Mouse (Mus musculus) heart, postnatal 36 days (tissue): ENCODE measurements around the gene Naa35. TPM values are rescaled to one million over a fixed set of nuclear protein-coding genes. Genes with fewer than 3 reads are reported as not detected.
"Not testable (repeated sequence)": the region's sequence is repeated elsewhere in the genome, so short reads cannot be mapped to it uniquely, and the experiment has no call there.

Experiments
- DNase-seq, 2 experiments: peaks; one replicate each; pipeline ENCODE4 v3.0.0; 2021 to 2022
- intact Hi-C: fragments of 180-260 bp; cut with DNase I; formaldehyde crosslinking; loops from one replicate; pipeline ENCODE4 v1.15.1; 2025
- total RNA-seq, 2 experiments: library from RNA; stranded (reverse); gene quantifications; 2 replicates each; pipeline ENCODE4 v1.2.3; 2021

Naa35 gene
- total RNA-seq, 2 experiments from 2014 or later, result 86.6 to 99.5 TPM

DNA sequence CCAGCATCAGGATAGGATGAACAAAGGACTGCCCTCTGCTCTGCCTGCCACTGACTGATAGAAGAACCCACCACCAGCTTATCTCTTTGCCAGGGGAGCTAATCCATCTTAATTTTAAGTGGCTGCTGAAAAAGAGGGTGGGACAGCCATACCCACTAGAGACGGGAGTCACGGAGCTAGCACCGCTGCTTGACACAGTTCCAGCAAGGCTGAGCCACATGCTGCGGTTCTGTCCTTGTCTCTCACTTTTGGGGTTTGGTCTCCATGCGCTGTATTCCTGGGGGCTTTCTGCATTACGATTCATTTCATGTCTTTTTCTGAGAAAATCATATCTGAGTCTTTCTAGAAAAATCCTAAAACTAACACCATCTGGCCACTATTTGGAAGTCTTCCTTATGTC lies 14.0 kb upstream of the Naa35 start:
- no peak for DNase-seq
- intact Hi-C loops, result no loop called here

DNA sequence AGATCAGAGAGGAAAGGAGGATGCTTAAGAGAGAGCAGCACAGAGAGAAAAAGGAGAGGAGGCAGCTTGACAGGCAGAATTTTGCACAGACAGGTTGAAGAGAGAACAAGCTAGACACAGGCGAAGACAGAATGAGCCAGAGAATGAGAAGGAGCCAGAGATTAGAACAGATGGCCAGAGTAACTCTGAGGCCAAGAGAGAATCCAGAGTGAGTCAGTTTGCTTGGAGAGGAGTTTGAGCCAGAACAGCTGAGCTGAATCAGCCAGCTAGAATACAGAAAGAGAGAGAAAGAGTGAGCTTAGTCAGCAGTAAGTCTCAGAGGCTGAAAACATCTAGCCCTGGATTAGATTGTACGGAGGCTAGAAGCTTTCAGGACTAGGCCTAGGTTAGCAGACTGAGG lies 12.5 kb upstream of the Naa35 start:
- DNase-seq, result no peak
- intact Hi-C loops, result no loop called here

DNA sequence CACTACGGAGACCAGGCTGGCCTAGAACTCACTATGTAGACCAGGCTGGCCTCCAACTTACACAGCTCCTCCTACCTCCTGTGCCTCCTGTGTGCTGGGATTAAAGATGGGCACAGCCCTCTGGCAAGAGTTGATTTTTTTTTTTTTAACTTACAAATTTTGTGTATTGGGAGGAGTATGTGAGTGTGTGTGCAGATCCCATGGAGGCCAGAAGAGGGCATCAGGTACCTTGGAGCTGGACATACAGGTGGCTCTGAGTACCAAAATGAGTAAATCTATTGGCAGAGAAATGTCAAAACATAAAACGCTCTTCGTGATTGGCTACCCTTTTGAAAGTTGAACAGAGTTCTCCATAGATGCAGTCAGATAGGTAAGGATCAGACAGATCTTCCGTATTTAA lies 4.1 kb upstream of the Naa35 start:
- intact Hi-C loops, result no loop called here

DNA sequence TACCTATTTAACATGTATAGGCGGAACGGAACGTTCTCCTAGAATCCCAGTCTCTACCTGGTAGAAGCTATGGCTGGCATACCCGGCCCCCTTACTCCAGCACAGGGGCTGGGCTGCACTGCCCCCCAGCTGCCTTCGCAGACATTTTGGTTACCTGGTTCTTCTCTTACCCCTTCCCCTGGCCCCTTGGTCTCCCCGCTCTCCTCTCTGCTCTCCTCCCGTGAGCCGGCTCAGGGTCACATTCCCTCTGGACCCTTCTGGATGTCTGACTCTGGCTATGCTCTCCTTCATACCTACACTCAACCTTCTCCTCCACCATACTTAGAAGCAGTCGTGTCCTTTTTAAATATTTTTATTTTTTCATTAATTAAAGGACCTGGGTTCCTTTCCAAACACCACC lies 578 bp upstream of the Naa35 start:
- intact Hi-C loops, result loop anchor here (1.0 kb wide), 1 partner anchor 27 kb away; no protein-coding TSS in a partner anchor
- DNase-seq, result peak; percentile 42 to 43

More for the DNA sequence above, 4.1 kb upstream of the Naa35 start:
- DNase-seq, result no peak

DNA sequence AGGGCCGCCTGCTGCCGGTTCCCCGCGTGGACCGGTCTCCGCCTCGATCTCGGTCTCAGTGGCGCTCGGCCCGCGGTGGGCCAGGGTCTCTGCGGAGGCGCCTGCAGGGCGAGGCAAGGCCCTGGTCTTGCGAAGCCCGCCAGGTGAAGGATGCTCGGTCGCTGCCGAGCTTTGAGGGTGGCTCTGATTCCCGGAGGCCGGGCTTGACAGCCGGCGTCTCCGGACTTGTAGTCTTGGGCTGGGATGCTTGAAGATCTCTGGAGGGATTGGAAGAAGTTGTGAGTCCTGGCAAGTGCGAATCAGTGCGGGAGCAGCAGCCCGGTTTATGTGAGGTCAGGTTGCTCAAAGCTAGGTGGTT lies 568 bp downstream of the Naa35 start:
- intact Hi-C loops, result no loop called here
- DNase-seq, result peak in 1 of 2 experiments; percentile 34

DNA sequence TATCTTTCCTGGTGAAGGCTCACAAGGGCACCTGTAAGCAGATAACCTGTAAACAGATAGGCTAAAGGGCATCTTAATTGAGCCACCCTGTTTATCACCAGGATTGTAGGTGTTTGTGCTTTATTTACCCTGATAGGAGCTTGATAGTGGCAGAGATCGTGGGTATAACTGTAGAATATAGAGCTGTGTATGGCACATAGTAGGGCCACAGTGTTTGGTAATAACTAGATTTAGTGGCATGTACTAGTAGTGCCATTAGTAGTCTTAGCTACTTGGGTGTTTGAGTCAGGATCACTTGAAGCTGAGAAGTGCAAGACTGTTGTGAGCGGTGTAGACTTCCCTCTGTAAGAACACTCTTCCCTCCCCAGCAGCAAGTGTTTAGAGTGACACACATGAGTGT lies 2.1 kb downstream of the Naa35 start:
- intact Hi-C loops, result no loop called here

DNA sequence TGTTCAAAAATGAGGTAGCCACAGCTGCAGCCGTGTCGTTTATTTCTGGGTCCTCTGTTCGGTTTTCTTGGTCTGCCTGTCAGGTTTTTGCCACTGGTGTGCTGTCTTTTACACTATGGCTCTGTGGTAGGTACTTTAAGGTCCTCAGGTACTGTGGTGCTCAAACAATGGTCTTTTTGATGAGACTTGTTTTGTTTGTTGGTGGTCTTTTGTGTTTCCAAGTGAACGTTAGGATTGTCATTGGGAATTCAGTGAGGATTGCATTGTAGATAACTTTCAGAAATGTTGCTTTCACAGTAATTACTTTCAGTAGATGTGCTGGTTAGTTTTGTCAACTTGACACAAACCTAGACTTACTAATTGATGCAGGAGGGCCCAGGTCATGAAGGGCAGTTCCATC lies 4.6 kb downstream of the Naa35 start:
- DNase-seq, result no peak
- intact Hi-C loops, result no loop called here

More for the DNA sequence above, 2.1 kb downstream of the Naa35 start:
- no peak for DNase-seq

DNA sequence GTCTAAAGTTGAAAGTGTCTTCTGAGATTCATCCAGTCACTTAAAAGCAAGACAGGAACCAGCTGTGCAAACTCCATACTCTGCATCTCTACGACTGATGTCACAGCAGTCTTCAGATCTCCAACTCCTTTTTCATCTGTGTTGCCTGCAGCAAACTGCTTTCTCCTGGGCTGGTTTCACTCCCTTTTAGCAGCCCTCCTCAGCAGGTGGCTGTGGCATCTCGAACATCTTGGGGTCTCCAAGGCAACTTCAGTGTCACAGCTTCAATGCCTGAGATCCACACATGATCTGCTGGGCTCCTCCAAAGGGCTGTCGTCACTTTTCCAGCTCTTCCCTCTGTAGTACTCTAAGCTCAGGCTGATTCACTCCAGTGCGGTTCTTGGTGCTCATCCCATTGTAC lies 5.6 kb downstream of the Naa35 start:
- no peak for DNase-seq
- intact Hi-C loops, result no loop called here

DNA sequence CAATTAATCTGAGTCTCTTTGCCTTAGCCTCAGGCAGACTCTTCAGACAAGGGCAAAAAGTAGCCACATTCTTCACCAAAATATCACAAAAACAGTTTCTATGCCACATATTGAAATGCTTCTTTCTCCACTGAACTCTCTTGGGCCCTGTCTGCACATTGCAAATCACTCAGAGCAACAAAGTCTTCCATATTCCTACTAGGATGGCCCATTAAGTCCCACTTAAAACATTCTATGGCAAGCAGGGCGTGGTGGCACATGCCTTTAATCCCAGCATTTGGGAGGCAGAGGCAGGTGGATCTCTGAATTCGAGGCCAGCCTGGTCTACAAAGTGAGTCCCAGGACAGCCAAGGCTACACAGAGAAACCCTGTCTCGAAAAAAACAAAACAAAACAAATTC lies 7.0 kb downstream of the Naa35 start:
- intact Hi-C loops, DNase-seq: not testable (repeated sequence)

DNA sequence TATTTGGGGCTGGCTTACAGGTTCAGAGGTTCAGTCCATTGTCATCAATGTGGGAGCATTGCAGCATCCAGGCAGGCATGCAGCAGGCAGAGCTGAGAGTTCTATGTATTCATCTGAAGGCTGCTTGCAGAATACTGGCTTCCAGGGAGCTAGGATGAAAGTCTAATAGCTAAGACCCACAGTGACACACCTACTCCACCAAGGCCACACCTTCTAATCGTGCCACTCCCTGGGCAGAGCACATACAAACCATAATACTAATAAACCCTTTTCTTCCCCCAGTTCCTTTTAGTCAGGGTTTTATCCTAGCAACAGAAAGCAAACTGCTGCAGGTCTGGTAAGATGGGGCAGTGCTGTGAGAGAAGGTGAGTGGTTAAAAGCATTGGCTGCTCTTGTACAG lies 7.6 kb downstream of the Naa35 start:
- no peak for DNase-seq
- intact Hi-C loops, result no loop called here

DNA sequence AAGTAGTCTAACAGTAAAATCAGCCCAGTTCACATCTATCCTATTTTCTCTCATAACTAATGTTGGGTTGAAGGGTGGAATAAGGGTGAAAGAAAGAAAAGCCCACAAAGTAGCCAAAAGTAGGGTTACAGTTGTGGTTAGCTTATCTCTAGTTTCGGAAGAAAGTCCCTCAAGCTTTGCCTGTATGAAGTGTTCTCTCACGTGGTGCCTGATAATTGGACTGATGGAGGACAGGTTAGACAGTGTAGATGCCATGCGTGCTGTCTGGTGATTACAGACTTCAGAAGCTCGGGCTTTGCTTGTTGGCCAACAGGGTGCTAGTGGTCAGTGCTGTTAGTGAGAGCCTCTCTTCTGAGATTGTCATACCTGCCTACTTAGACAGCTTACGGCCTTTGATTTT lies 18.0 kb downstream of the Naa35 start:
- no peak for DNase-seq
- intact Hi-C loops, result no loop called here

DNA sequence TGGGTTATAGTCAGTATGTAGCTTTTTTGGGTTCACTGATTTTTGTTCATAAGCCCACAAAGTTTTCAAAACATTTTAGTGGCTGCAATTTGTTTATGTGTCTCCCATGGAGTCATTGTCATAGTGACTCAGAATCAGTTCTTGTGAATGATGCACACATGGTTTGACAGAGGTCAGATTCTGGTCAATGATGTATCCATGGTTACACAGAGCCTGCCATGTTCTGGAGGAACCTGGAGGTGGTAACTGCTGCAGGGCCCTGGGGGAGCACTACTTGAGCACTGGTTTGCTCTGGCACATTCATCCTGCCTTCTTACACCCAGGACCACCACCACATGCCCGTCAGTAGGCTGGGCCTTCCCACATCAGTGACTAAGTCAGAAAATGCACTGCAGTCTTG lies 19.5 kb downstream of the Naa35 start:
- intact Hi-C loops, result no loop called here
- no peak for DNase-seq

DNA sequence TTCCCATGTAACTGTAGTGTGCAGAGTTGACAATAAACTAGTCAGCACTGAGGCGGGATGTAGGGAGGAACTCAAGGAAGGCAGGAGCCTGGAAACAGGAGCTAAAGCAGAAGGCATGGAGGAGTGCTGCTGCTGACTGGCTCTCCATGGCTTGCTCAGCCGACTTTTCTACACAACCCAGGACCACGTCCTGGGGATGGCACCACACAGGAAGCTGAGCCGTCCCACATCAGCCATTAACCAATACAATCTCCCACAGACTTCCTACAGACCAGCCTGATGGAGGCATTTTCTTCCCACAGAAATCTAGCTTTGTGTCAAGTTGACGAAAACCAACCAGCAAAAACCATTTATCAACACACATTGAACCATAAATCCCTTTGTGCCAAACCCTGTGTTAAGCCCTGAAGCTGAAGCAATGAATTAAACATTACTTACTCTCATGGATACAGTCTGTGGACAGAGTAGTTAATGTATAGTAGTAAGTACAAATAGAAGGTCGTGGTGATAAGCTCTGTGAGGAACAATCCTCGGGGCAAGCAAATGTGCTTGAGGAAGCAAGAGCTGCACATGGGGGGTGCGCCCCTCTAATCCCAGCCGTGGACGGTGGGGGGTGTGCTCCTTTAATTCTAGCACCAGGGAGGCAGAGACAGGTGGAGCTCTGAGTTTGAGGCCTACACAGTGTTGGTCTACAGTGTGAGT lies 20.3 kb downstream of the Naa35 start:
- intact Hi-C loops, result no loop called here
- no peak for DNase-seq

DNA sequence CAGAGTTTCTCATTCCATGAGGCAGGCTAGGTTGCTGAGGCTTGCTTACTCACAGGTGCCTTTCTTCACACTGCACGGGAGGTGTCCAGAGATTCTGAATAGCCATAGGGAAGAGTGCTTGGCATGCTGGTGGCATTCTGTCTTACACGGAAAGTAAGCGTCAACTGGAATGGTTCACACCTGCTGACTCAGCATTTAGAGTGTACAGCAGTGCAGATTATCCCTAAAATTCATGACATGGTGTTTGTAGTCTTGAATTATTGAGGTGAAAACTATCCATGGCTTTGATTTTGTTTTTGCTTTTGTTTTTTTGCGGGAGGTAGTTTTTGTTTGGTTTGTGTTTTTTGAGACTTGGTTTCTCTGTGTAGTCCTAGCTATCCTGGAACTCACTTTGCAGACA lies 24.8 kb downstream of the Naa35 start:
- no peak for DNase-seq
- intact Hi-C loops, result no loop called here

DNA sequence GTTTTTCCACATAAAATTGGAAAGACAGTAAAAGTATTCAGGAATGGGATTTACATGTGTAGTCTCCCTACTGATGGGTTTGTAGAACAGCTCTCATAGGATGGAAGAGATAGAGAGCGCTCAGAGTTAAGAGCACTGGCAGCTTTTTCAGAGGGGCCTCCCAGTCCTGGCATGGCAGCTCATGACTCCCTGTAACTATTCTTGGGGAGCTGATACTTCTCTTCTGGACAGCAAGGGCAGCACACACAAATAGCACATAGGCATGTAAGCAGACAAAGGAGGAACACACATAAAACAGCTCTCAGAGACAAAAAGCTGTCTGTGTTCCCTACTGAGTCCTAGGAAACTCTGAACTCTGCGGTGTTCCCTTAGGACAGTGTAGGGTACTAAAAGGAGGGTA lies 25.4 kb downstream of the Naa35 start:
- no peak for DNase-seq
- intact Hi-C loops, result no loop called here

DNA sequence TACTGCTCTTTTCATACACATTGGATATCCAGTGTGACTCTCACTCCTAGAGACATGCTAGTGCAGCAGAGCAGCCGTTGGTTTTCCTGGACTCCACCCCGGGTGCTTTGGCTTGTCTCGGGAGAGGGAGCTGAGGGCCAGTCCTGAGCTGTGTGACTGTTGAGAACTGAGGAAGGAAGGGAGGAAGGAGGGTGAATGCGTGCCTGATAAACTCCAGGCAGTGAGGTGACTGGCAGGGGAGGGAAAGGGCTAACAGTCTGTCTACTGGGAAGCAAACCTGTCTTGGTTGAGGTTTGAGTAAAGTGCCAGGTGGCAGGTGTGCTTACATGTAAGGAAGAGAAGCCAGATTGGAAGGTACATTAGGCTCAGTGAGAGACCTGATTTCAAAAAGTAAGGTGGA lies 28.8 kb downstream of the Naa35 start:
- intact Hi-C loops, result no loop called here
- no peak for DNase-seq

DNA sequence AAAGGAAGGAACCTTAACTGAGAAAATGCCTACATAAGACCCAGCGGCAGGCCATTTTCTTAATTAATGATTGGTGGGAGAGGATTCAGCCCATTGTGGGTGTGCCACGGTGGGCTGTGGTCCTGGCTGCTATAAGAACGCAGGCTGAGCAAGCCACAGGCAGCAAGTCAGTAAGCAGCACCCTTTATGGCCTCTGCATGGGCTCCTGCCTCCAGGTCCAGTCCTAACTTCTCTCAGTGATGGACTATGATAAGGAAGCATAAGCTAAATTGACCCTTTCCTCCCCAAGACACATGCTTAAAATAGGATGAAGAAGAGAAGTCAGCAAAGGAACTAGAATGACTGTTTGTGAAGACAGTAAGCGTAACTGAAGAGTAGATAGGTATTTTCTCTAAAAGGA lies 30.1 kb downstream of the Naa35 start:
- intact Hi-C loops, result no loop called here
- DNase-seq, result no peak

DNA sequence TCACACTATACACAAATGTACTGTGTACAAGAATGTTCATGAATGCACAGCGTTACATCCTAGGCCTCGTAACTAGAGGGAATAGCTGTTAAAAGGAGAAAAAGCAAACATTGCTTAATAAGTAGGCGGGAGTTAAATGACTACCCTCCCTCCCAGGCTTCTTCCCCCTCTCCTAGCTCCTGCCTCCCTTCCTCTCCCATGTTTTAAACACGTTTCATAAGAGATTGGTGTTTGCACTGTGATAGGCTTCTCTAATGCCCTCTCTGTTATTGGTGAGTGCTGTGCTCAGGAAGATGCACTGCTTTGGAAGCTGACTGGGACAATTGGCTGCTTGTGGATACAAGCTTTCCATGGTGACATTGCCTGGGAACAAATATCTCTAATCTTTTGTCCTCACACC lies 30.5 kb downstream of the Naa35 start:
- DNase-seq, result no peak
- intact Hi-C loops, result no loop called here

DNA sequence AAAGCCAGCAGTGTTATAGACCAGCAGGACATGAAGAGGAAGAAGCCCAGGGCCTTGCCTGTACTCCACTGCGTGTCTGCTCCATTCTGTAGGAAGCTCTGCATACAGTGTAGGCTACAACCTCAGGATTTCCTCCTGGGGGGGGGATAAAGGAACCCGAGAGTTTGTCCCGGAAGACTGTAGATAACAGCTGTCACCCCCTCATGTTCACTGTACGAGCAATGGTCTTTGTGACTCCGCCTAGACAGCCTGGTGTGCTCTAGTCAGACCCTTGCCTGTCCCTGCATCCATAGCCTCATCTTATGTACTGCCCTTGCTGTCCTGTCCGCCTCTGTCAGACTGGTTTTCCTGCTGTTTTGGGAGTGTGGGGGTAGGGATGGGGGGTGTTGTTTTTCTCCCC lies 33.4 kb downstream of the Naa35 start:
- intact Hi-C loops, result no loop called here
- no peak for DNase-seq

DNA sequence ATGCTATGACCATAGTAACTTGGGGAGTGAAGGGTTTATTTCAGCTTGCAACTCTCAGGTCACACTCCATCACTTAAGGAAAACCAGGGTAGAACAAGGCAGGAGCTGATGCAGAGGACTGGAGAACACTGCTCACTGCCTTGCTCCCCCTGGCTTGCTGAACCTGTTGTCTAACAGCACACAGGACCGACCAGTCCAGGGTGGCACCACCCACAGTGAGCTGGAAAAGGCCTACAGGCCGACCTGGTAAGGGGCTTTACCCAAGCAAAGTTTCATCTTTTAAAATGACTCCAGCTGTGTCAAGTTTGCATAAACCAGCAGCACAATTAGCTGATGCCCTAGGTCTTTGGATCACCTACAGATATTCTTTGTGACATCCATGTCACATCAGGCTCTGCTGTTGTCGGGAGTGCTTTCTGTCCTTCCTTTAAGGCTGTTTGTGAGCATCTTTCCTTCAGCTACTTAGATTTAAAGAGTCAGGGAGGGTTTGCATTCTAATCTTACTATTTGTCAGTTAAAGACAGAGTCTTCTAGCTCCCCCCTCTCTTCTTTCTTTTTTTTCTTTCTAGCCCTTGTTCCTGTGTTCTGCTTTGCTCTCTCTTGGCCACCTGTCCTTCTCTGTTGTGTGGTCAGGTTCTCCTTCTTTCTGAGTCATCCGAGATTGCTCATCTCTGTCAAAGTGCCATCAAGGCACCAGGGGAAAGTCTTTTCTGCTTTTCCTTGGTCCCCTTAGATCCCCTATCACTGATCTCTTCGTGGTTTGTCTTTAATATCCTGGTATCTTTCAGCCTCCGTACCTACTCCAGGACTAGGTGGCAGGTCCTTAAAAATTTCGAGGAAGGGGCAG lies 36.8 kb downstream of the Naa35 start:
- DNase-seq, result no peak
- intact Hi-C loops, result no loop called here

DNA sequence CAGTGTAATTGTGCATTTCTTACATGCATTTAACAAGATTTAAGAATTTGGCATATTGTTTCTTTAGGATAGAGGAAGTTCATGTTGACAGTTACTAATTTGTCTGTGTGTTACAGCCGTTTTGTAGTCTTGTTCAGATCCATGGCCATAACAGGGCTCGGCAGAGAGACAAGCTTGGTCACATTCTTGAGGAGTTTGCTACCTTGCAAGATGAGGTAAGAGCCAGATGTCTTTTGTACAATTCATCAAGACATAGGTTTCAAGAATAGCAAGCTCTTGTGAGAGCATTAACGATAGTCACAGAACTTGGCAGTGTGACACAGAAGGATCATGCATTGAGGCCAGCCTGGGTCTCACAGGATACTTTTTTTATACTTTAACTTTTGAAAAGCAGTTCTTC lies 39.3 kb downstream of the Naa35 start:
- intact Hi-C loops, result no loop called here
- no peak for DNase-seq

DNA sequence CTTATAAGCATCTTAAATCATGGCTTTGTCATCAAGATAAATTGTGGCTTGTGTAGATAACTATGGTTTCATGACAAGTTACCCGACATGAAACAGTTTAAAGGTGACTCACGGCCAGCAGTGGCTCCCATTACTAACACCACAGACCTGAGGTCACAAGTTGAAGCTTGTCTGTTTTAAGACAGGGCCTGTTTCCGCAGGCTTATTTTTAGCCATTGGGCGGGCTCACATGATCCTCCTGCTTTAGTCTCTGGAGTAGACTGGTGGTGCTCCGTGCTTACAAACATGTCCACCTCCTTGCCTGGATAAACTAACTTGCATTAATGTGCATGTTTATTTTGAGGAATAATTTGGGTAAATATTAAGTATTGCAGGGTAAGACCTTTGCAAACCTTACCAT lies 39.8 kb downstream of the Naa35 start:
- intact Hi-C loops, result no loop called here
- DNase-seq, result peak; percentile 21 to 31
